Mouse (Mus musculus): ENCODE data around the gene Slc9a8.

DNA sequence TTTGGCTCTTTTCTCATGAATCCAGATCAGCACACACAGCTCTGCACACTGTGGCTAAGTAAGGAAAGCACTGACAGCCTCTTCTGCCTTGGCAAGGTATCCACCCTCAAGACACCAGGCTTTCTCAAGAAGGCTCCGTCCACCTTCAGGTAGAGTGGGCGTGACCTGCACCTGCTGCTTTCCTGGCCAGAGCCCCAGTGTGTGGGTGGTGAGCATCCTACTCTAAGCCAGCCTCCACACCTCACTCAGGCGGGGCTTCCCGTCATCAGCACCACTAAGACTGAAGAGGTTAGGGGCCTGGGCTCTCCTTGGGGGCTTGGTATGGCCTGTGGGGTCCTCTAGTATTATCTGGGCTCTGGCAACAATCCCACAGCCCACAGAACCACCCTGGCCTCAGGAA lies 65.1 kb downstream of the Slc9a8 start:
- TF ChIP-seq CTCF (IDR thresholded peaks at IDR 0.05; ENCODE audit: insufficient read depth, low read length) (no peak), POLR2A (IDR thresholded peaks at IDR 0.05; ENCODE audit: borderline replicate concordance, extremely low read depth, low read depth, low read length) (no peak)

Measured in lung, adult 2 months (tissue).